ENCODE assay signal across 9 mouse cellular contexts in the genomic region with DNA sequence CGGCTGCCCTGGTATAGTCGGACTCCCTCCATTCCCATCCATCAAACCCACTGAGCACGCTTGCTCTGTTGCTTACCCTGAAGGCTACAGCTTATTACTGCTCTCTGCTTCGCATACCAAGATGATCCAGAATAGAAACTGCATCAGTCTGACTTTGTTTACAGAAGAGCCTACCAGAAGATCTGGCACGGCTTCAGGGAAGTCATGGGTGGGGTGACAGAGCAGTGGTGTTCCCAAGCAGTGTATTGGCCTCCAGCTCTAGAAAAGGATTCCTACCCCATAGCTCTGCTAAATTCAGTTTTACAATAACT.
DNase-seq lines count a peak whose midpoint lies in the region; ATAC-seq and TF ChIP-seq lines count a peak whose summit lies in the region.
"Had no signal": no experiment of that assay in that cellular context is flagged by ENCODE, and none has a peak within 500 bp of the region (broad histone marks: within the 10 kb centered on the region; RNA-seq: fewer than 3 reads in every experiment).

No protein-coding gene starts in this region.

- DNase-seq in heart, adult 9 months (ENCODE audit: low spot score in 2 of 2) = peak; percentile 36 to 57
- no peak for DNase-seq in heart, postnatal 4 days
- DNase-seq in kidney, postnatal 0 days (ENCODE audit: low spot score) = peak; percentile 65
- DNase-seq in left cerebral cortex, postnatal 14 days (ENCODE audit: low spot score in 2 of 2) = no peak
- DNase-seq in frontal cortex, postnatal 25 days (ENCODE audit: low spot score in 2 of 2) = no peak
- no peak for DNase-seq in right cerebral cortex, postnatal 14 days

- H3K4me2 ChIP-seq in embryonic facial prominence, embryonic 15.5 days (replicated peaks) = no peak overlapping the region
- H3K4me2 ChIP-seq in kidney, postnatal 0 days (ENCODE audit: low read length) = no peak overlapping the region
- H3K4me2 ChIP-seq in midbrain, embryonic 15.5 days = no peak overlapping the region

- H3K9me3 ChIP-seq in embryonic facial prominence, embryonic 15.5 days (replicated peaks) = no peaks in the 10 kb centered on the region
- H3K9me3 ChIP-seq in kidney, postnatal 0 days (replicated peaks; ENCODE audit: low read length) = no peaks in the 10 kb centered on the region
- H3K9me3 ChIP-seq in midbrain, embryonic 15.5 days = no peaks in the 10 kb centered on the region

- no peaks in the 10 kb centered on the region for H3K36me3 ChIP-seq in embryonic facial prominence, embryonic 15.5 days
- H3K36me3 ChIP-seq in kidney, postnatal 0 days (ENCODE audit: insufficient read depth, low read length) = no peaks in the 10 kb centered on the region
- no peaks in the 10 kb centered on the region for H3K36me3 ChIP-seq in midbrain, embryonic 15.5 days (replicated peaks)

- no peak; the same call in 1 of the 2 replicates for ATAC-seq in embryonic facial prominence, embryonic 15.5 days (ENCODE audit: insufficient number of reproducible peaks, low FRiP score, low TSS enrichment, low read depth)
- ATAC-seq in kidney, postnatal 0 days (replicated peaks; ENCODE audit: low FRiP score, low read depth) = no peak
- 0 out of 2 replicates have a peak, but pooled peaks have one; percentile 27 for ATAC-seq in midbrain, embryonic 15.5 days (replicated peaks)

- intact Hi-C loops in left cerebral cortex, postnatal 14 days (cut with DNase I) = no loop called here

- H3K27ac ChIP-seq in embryonic facial prominence, embryonic 15.5 days (replicated peaks) = peak overlapping the region; percentile 86
- H3K27ac ChIP-seq in kidney, postnatal 0 days = peak overlapping the region; percentile 72
- no peak overlapping the region for H3K27ac ChIP-seq in midbrain, embryonic 15.5 days

- no peak overlapping the region for H3K4me3 ChIP-seq in embryonic facial prominence, embryonic 15.5 days (replicated peaks)
- no peak overlapping the region for H3K4me3 ChIP-seq in kidney, postnatal 0 days (replicated peaks; ENCODE audit: low read depth, low read length)
- no peak overlapping the region for H3K4me3 ChIP-seq in midbrain, embryonic 15.5 days

- H3K27me3 ChIP-seq in embryonic facial prominence, embryonic 15.5 days = no peaks in the 10 kb centered on the region
- no peaks in the 10 kb centered on the region for H3K27me3 ChIP-seq in kidney, postnatal 0 days (ENCODE audit: insufficient read depth, low read length)
- no peaks in the 10 kb centered on the region for H3K27me3 ChIP-seq in midbrain, embryonic 15.5 days (replicated peaks)
- H3K27me3 ChIP-seq: CH12.LX had no signal

- 18% methylated on average over 5 of the region's 5 CpGs for WGBS in embryonic facial prominence, embryonic 15.5 days
- WGBS in kidney, postnatal 0 days = 25% methylated on average over 5 of the region's 5 CpGs
- 67% methylated on average over 5 of the region's 5 CpGs for WGBS in midbrain, embryonic 15.5 days

- no peak for TF ChIP-seq CTCF in kidney, postnatal 0 days (IDR thresholded peaks at IDR 0.05; ENCODE audit: low read depth)

- no peak overlapping the region; the same call in 1 of the 2 replicates for H3K9ac ChIP-seq in embryonic facial prominence, embryonic 15.5 days
- no peak overlapping the region for H3K9ac ChIP-seq in kidney, postnatal 0 days (ENCODE audit: low read depth, low read length)
- no peak overlapping the region for H3K9ac ChIP-seq in midbrain, embryonic 15.5 days

- peaks cover 55% of the 10 kb centered on the region for H3K4me1 ChIP-seq in embryonic facial prominence, embryonic 15.5 days
- H3K4me1 ChIP-seq in kidney, postnatal 0 days (replicated peaks; ENCODE audit: insufficient read depth, low read length) = peaks cover 22% of the 10 kb centered on the region
- H3K4me1 ChIP-seq in midbrain, embryonic 15.5 days = peaks cover 36% of the 10 kb centered on the region

Comparison
In these comparisons a context has a peak if more than half of its experiments do, and no peak if none do; other contexts are left out.
1. DNase-seq: peak in heart, adult 9 months (2 of 2) and kidney, postnatal 0 days (single experiment); none in heart, postnatal 4 days (single experiment), left cerebral cortex, postnatal 14 days (0 of 2), frontal cortex, postnatal 25 days (0 of 2) and right cerebral cortex, postnatal 14 days (single experiment).